Mouse (Mus musculus): Measurements from ENCODE around the gene Taar3. TPM values are rescaled to one million over a fixed set of nuclear protein-coding genes. Genes with fewer than 3 reads are reported as not detected.

Gene Taar3
- not detected in 2 replicates for total RNA-seq (2014; rRNA removed)
- polyA plus RNA-seq (2012; rRNA removed) = not detected in 2 replicates

- no peaks in the 10 kb centered on the region for H3K36me3 ChIP-seq (ENCODE audit: control insufficient read depth, insufficient read depth, low read length)
- WGBS = 92% methylated on average over 16 of the region's 16 CpGs
- H3K4me1 ChIP-seq (ENCODE audit: control insufficient read depth, insufficient read depth, low read length) = no peaks in the 10 kb centered on the region
- TF ChIP-seq POLR2A (IDR thresholded peaks at IDR 0.05; ENCODE audit: extremely low read depth, insufficient read depth, low read length) = no peak
- TF ChIP-seq CTCF (IDR thresholded peaks at IDR 0.05; ENCODE audit: low read depth, low read length) = no peak
- H3K27me3 ChIP-seq (ENCODE audit: control insufficient read depth, insufficient read depth, low read length) = no peaks in the 10 kb centered on the region
- H3K4me3 ChIP-seq (ENCODE audit: insufficient read depth, low read depth, low read length) = no peak within 1 kb of the TSS
- no peak within 1 kb of the TSS for H3K9ac ChIP-seq (ENCODE audit: low read depth, low read length)
- no peak for DNase-seq (ENCODE audit: extremely low read depth, low read depth, low spot score)
- H3K79me2 ChIP-seq (ENCODE audit: control insufficient read depth, insufficient read depth, low read length) = no peaks in the 10 kb centered on the region
- no peak within 1 kb of the TSS for H3K27ac ChIP-seq (replicated peaks; ENCODE audit: insufficient read depth, low read depth, low read length)
Measured at GRCm38 (mm10) chr10:23949508-23950005, at the start of gene Taar3. Gene Taar3 (plus strand): TSS chr10:23949558.

DNA sequence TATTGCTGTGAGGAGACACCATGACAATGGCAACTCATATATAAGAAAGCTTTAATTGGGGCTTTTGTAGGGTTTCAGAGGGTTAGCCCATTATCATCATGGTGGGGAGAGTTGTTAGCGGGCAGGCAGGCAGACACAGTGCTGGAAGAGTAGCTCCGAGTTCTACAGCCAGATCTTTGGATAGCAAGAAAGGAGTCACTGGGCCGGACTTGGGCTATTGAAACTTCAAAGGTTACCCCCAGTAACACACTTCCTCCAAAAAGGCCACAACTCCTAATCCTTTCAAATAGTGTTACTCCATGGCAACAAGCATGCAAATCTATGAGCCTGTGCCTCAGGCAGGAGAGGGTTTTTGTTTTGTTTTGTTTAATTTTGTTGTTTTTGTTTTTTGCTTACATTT lies 48.2 kb upstream of the Taar3 start:
- Histone ChIP-seq H3K9ac (ENCODE audit: low read depth, low read length) (no peak overlapping the region), H3K27ac (replicated peaks; ENCODE audit: insufficient read depth, low read depth, low read length) (no peak overlapping the region), H3K4me1 (ENCODE audit: control insufficient read depth, insufficient read depth, low read length) (no peaks in the 10 kb centered on the region), H3K4me3 (ENCODE audit: insufficient read depth, low read depth, low read length) (no peak overlapping the region), H3K36me3 (ENCODE audit: control insufficient read depth, insufficient read depth, low read length) (peaks cover 22% of the 10 kb centered on the region; the same call in 1 of the 2 replicates), H3K27me3 (ENCODE audit: control insufficient read depth, insufficient read depth, low read length) (no peaks in the 10 kb centered on the region), H3K79me2 (ENCODE audit: control insufficient read depth, insufficient read depth, low read length) (no peaks in the 10 kb centered on the region)
- WGBS = 92% methylated on average over 3 of the region's 3 CpGs
- TF ChIP-seq POLR2A (IDR thresholded peaks at IDR 0.05; ENCODE audit: extremely low read depth, insufficient read depth, low read length) (no peak), CTCF (IDR thresholded peaks at IDR 0.05; ENCODE audit: low read depth, low read length) (no peak)
- no peak for DNase-seq (ENCODE audit: extremely low read depth, low read depth, low spot score)

- Histone ChIP-seq H3K79me2 (ENCODE audit: control insufficient read depth, insufficient read depth, low read length) (no peaks in the 10 kb centered on the region), H3K9ac (ENCODE audit: low read depth, low read length) (no peak overlapping the region), H3K36me3 (ENCODE audit: control insufficient read depth, insufficient read depth, low read length) (peaks cover 17% of the 10 kb centered on the region; the same call in 1 of the 2 replicates), H3K4me1 (ENCODE audit: control insufficient read depth, insufficient read depth, low read length) (no peaks in the 10 kb centered on the region), H3K4me3 (ENCODE audit: insufficient read depth, low read depth, low read length) (no peak overlapping the region), H3K27ac (replicated peaks; ENCODE audit: insufficient read depth, low read depth, low read length) (no peak overlapping the region), H3K27me3 (ENCODE audit: control insufficient read depth, insufficient read depth, low read length) (no peaks in the 10 kb centered on the region)
- 92% methylated on average over 1 of the region's 1 CpGs for WGBS
- no peak for TF ChIP-seq CTCF (IDR thresholded peaks at IDR 0.05; ENCODE audit: low read depth, low read length)
- no peak for DNase-seq (ENCODE audit: extremely low read depth, low read depth, low spot score)
Measured at GRCm38 (mm10) chr10:23905661-23906060, 43.7 kb upstream of the Taar3 start.

DNA sequence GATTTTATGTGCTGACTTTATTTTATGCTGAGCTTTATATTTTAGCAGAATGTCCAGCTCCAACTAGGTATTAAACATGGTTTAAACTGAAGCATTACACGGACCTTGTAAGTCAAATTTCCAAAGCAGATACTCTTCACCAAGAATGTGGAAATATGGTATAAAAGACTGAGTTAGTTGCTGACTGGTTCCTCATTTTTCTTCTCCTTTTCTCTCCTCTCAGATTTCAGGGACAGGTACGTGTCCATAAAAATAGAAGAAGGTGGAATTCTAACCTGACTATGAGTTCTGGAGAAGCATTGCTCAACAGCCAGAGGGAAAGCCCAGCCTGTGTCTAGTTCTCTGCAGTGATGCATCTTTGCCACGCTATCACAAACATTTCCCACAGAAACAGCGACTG lies 29.3 kb upstream of the Taar3 start, which contains the start of gene Taar1:
Taar1 (plus strand) TSS at position 301 of the 400 bp plus-strand sequence.
- peaks cover 10% of the 10 kb centered on the region; the same call in 1 of the 2 replicates for H3K4me1 ChIP-seq (ENCODE audit: control insufficient read depth, insufficient read depth, low read length)
- H3K9ac ChIP-seq (ENCODE audit: low read depth, low read length) = no peak within 1 kb of the TSS
- DNase-seq (ENCODE audit: extremely low read depth, low read depth, low spot score) = no peak
- WGBS = 82% methylated on average over 4 of the region's 4 CpGs
- TF ChIP-seq CTCF (IDR thresholded peaks at IDR 0.05; ENCODE audit: low read depth, low read length) = no peak
- TF ChIP-seq POLR2A (IDR thresholded peaks at IDR 0.05; ENCODE audit: extremely low read depth, insufficient read depth, low read length) = no peak
- H3K36me3 ChIP-seq (ENCODE audit: control insufficient read depth, insufficient read depth, low read length) = no peaks in the 10 kb centered on the region
- H3K4me3 ChIP-seq (ENCODE audit: insufficient read depth, low read depth, low read length) = no peak within 1 kb of the TSS
- H3K27me3 ChIP-seq (ENCODE audit: control insufficient read depth, insufficient read depth, low read length) = no peaks in the 10 kb centered on the region
- H3K27ac ChIP-seq (replicated peaks; ENCODE audit: insufficient read depth, low read depth, low read length) = no peak within 1 kb of the TSS
- no peaks in the 10 kb centered on the region for H3K79me2 ChIP-seq (ENCODE audit: control insufficient read depth, insufficient read depth, low read length)

- Histone ChIP-seq H3K27me3 (ENCODE audit: control insufficient read depth, insufficient read depth, low read length) (no peaks in the 10 kb centered on the region), H3K36me3 (ENCODE audit: control insufficient read depth, insufficient read depth, low read length) (no peaks in the 10 kb centered on the region), H3K4me3 (ENCODE audit: insufficient read depth, low read depth, low read length) (no peak overlapping the region), H3K79me2 (ENCODE audit: control insufficient read depth, insufficient read depth, low read length) (no peaks in the 10 kb centered on the region), H3K27ac (replicated peaks; ENCODE audit: insufficient read depth, low read depth, low read length) (no peak overlapping the region), H3K9ac (ENCODE audit: low read depth, low read length) (no peak overlapping the region), H3K4me1 (ENCODE audit: control insufficient read depth, insufficient read depth, low read length) (peaks cover 10% of the 10 kb centered on the region; the same call in 1 of the 2 replicates)
- no peak for TF ChIP-seq POLR2A (IDR thresholded peaks at IDR 0.05; ENCODE audit: extremely low read depth, insufficient read depth, low read length)
- no peak for TF ChIP-seq CTCF (IDR thresholded peaks at IDR 0.05; ENCODE audit: low read depth, low read length)
- DNase-seq (ENCODE audit: extremely low read depth, low read depth, low spot score) = peak; percentile 96
- WGBS = 21% methylated on average over 3 of the region's 3 CpGs
Measured at GRCm38 (mm10) chr10:23922468-23922867, 26.9 kb upstream of the Taar3 start.

- TF ChIP-seq POLR2A (IDR thresholded peaks at IDR 0.05; ENCODE audit: extremely low read depth, insufficient read depth, low read length) (no peak), CTCF (IDR thresholded peaks at IDR 0.05; ENCODE audit: low read depth, low read length) (no peak)
- Histone ChIP-seq H3K79me2 (ENCODE audit: control insufficient read depth, insufficient read depth, low read length) (no peaks in the 10 kb centered on the region), H3K4me1 (ENCODE audit: control insufficient read depth, insufficient read depth, low read length) (peaks cover 10% of the 10 kb centered on the region; the same call in 1 of the 2 replicates), H3K27ac (replicated peaks; ENCODE audit: insufficient read depth, low read depth, low read length) (peak overlapping the region; percentile 60; the same call in 1 of the 2 replicates), H3K27me3 (ENCODE audit: control insufficient read depth, insufficient read depth, low read length) (no peaks in the 10 kb centered on the region), H3K9ac (ENCODE audit: low read depth, low read length) (no peak overlapping the region), H3K4me3 (ENCODE audit: insufficient read depth, low read depth, low read length) (no peak overlapping the region), H3K36me3 (ENCODE audit: control insufficient read depth, insufficient read depth, low read length) (no peaks in the 10 kb centered on the region)
- DNase-seq (ENCODE audit: extremely low read depth, low read depth, low spot score) = peak; percentile 98
- 15% methylated on average over 2 of the region's 2 CpGs for WGBS
Measured at GRCm38 (mm10) chr10:23923941-23924340, 25.4 kb upstream of the Taar3 start.
